Mouse (Mus musculus): ENCODE measurements at regions not wholly inside any gene's neighbourhood (a gene's known extent, or its start where the extent isn't known, plus 50 kb on each side); places are given as distances from the start of the nearest gene placed in this dataset.

DNA sequence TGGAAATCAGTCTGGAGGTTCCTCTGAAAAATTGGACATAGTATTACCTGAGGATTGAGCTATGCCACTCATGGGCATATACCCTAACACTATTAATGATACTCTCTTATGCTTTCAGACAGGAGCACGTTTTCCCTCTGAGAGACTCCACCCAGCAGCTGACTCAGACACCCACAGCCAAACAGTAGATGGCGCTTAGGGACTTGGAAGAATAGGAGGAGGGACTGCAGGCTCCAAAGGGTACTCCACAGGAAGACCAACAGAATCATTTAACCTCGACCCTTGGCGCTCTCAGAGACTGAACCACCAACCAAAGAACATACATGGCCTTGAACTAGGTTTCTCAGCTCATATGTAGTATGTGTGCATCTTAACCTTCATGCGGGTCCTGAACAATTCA, 216.0 kb upstream of the Fut9 start:
- no peak for DNase-seq

DNA sequence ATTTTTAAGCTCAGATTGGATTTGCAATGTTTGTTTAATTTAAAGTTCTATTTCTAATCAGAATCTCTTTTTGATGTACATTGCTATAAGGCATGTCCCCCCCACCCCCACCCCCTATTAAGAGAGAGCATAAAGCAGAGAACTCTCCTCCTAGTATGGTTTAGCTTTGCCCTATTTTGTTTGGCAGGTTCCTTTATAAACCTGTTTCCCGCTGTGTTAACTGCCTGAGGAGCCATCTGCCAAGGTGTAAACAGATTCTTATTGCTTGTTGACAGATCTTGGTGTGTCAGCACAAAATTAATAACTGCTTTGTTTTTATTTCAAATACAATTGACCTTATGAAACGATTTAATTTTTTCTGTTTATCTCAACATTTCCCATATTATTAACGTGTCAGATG, 200.3 kb upstream of the Fut9 start:
- DNase-seq: peak; percentile 66

DNA sequence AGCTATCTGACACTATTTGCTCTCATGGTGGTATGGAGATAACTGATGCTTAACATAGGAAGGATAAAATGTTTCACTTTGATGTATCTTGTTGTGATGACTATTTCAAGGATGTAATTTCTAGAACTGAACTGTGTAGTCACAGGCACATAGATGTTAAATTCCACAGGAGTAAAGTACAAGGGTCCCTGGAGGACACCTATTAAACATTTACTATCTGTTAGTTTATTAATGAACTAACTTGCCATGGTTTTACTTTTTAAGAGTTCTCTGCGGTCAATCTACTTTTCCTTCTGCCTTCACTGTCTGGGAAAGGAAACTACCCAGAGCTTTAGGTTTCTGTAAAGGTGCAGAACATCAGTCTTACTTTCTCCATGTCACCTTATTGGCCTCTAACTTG, 198.5 kb upstream of the Fut9 start:
- DNase-seq: no peak

DNA sequence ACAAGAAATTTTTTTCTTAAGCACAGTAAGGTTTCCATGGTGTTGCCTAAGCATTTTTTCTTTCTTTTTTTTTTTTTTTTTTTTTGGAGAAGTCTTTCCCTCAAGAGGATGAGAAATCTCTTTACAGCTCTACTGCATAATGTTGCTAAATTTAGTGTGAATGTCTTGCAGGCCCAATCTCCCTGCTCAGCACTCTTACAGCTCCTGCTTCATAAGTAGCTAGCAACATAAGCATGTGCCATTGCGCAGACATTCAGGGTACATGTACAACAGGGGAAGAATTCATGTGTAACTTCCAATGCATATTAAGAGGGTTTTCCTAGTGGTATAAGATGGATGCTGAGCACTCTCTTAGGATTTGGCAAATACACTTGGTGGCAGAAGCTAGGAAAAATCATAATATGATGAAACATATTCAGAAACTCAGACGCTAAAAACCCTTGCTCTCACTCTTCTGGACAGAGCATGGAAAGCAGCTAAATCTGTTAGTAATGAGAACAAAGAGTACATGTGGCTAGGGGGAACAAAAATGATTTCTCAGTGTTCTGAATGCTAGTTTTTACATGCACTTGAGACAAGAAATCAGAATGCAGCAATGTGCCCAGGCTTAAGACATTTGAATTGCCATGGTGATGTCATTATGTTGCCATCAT, 155.8 kb upstream of the Fut9 start:
- DNase-seq: no peak

DNA sequence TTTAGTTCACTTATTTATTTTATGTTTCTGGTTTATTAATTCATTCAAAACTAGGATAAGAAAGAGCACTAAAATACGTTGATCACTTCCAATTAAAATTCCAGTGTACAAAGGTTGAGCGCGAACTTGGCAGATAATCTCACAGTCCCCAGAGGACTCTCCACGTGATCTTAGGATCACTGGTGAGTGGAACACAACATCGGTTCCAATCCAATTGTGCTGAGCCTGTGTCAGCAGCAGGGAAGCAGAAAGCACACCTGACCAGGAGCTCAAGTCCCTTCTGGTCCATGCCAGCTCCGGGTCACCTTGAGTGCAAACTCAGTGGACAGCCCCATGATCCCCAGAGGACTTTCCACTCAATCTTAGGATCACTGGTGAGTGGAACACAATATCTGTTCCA, 132.5 kb upstream of the Fut9 start:
- no peak for DNase-seq

DNA sequence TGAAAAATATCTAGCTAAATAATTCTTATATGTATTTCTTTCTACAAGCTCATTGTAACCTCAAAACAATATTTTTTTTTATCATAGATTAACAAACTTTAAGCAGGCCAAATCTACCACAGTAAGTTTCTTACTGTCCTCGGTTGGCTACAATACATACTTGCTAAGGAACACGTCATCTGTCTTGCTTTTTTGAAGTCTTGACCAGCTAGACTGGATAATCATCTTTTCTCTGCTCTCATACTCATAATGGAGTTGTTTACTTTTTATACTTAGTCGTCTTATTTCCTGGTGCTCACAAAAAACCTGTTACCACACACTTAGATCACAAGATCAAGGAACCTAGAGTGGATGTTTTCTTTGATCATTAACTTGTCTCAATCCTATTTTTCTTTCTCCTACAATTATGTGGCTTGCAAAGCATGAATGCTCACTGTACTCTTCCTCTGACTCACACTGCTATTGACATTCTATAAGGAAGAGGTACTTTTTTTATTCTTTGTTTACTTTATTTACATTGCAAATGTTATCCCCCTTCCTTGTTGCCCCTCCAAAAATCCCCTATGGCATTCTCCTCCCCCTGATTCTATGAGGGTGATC, 95.4 kb upstream of the Fut9 start:
- DNase-seq: no peak

DNA sequence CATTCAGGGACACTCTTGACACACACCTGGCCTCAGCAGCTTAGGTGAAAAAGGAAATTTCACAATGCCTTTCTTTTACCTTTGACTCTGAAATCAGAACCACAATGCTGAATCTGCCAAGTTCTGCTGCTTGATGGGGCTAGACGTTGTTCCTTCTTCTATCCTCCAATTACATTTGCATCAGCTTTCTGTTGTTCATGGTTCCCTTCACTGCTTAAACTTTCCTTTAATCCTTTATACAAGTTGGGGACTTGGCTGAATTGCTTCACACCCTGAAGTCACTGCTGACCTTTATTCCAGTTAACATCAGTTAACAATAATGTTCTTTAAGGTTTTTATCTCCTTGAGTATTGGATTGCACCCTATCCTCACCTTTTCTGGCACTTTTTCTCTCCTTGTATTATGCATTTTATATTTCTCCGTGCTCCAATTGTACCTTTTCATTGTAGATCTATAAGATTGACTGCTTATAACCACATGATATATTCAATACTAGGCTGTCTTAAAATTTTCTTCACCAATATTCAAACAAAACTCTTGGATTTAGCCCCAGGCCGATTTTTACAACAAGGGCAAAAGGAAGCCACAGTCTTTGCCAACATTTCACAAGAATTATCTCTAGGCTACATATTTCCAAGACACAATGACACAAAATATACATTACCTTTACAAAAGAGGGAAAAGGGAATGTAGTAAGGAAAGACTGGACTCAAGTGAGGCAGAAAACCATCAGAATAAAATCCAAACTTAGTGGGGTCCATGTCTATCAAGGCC, 92.0 kb upstream of the Fut9 start:
- DNase-seq: no peak
